ENCODE assay signal across 24 mouse cellular contexts in the genomic region with DNA sequence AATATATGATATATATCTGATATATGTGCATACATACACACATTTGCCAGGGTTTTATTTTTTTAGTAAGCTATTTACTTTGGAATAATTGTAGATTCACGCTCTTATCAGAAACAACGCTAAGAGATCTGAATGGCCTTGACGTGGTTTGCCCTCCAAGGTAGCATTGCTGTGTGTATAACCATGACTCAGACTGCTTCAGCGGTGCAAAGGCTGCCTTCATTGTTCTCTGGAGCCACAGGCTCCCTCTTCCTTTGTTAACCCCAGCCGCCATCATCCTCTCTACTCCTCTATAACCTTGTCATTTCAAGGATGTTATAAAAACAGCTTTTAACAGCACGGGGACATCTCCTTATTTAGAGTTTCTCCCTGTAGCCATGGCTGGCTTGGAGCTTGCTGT.
"Had no signal": no experiment of that assay in that cellular context is flagged by ENCODE, and none has a peak within 500 bp of the region (broad histone marks: within the 10 kb centered on the region; RNA-seq: fewer than 3 reads in every experiment).

No protein-coding gene starts in this region.

- H3K36me3 ChIP-seq: limb, embryonic 10.5 days; limb, embryonic 13.5 days; liver, embryonic 12.5 days; liver, embryonic 15.5 days; lung, embryonic 15.5 days; midbrain, embryonic 10.5 days; midbrain, embryonic 13.5 days; neural tube, embryonic 13.5 days had no signal

- H3K9me3 ChIP-seq: limb, embryonic 10.5 days; limb, embryonic 13.5 days; liver, embryonic 12.5 days; liver, embryonic 15.5 days; lung, embryonic 15.5 days; megakaryocyte, embryonic 14.5 days; midbrain, embryonic 10.5 days; midbrain, embryonic 13.5 days; neural tube, embryonic 13.5 days had no signal

- H3K9ac ChIP-seq: limb, embryonic 13.5 days; liver, embryonic 12.5 days; liver, embryonic 15.5 days; lung, embryonic 15.5 days; midbrain, embryonic 13.5 days; neural tube, embryonic 13.5 days had no signal

- H3K4me1 ChIP-seq: liver, embryonic 12.5 days; liver, embryonic 15.5 days had no signal

- H3K27me3 ChIP-seq: limb, embryonic 13.5 days; lung, embryonic 15.5 days; midbrain, embryonic 13.5 days; neural tube, embryonic 13.5 days had no signal

- DNase-seq: kidney, adult 8-10 months; kidney, postnatal 25 days; layer of hippocampus, adult 9-11 months; liver; lung, adult 18-20 months; lung, postnatal 10 days; lung, postnatal 36 days; retina, postnatal 1 day; right cerebral cortex, postnatal 25 days; spleen, adult 18-20 months; thymus, adult 2 months; thymus, postnatal 25 days had no signal

- H3K4me3 ChIP-seq: layer of hippocampus, adult 2 months; limb, embryonic 10.5 days; limb, embryonic 13.5 days; liver, embryonic 12.5 days; liver, embryonic 15.5 days; lung, embryonic 15.5 days; megakaryocyte, embryonic 14.5 days; midbrain, embryonic 10.5 days; midbrain, embryonic 13.5 days; myocyte; neural tube, embryonic 13.5 days had no signal

- ATAC-seq: liver, embryonic 12.5 days; midbrain, embryonic 13.5 days; midbrain, embryonic 16.5 days had no signal

- H3K27ac ChIP-seq: layer of hippocampus, adult 2 months; limb, embryonic 10.5 days; limb, embryonic 13.5 days; liver, embryonic 12.5 days; liver, embryonic 15.5 days; midbrain, embryonic 13.5 days; neural tube, embryonic 13.5 days had no signal

- H3K4me2 ChIP-seq: limb, embryonic 13.5 days; liver, embryonic 12.5 days; liver, embryonic 15.5 days; lung, embryonic 15.5 days; midbrain, embryonic 13.5 days; neural tube, embryonic 13.5 days had no signal
